Mouse (Mus musculus) embryonic stem cell, embryonic (primary cell): ENCODE measurements around the gene Ccs.

Experiments used
- CTCF ChIA-PET, 4 experiments: fragments of 300-600 bp in 2 of 4; fragments of 350-600 bp in 2 of 4; sonication (Branson Sonifier 250); formaldehyde crosslinking; loops; one replicate each; lab custom pipeline; 2022; ENCODE audit warnings: inconsistent platforms in 2 of 4; lab: Charles Lee
- POLR2A ChIA-PET, 4 experiments: fragments of 300-600 bp in 2 of 4; fragments of 350-600 bp in 2 of 4; sonication (Branson Sonifier 250); formaldehyde crosslinking; loops; one replicate each; lab custom pipeline; 2022; ENCODE audit warnings: antibody characterized with exemption in 4 of 4, inconsistent platforms in 1 of 4; lab: Charles Lee

The Ccs gene

DNA sequence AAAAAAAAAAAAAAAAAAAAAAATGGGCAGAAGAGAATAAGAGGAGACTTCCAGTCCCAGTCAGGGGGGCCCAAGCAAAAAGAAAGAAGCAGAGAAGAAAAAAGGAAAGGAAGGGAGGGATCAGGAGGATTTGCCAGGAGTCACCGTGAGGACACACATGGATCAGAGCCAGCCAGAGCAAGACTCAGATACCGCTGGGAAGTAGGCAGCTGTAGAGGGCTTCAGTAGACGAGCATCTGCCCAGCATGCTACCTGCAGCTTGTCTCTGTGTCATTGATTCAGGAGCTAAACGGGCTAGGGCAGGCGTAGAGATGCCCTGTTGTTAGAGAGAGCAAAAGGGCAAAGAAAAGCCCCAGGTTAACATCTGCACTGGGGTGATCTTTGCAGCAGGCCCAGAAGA, 11.1 kb upstream of the Ccs start:
- POLR2A ChIA-PET, result interaction anchor here (0.5 to 9.8 kb wide), 41 partner anchors 9 to 272 kb away, joined by 3 to 121 read pairs (median 4); partner anchors contain the start of genes Ccdc87 (in 2 of the 4), Ccs (in 2 of the 4), Gm21992 (in 2 of the 4) and Rbm14 (in 2 of the 4)
- CTCF ChIA-PET, result interaction anchor here in 3 of 4 experiments (0.6 to 4.2 kb wide), 11 partner anchors 11 to 431 kb away, joined by 3 to 73 read pairs (median 5); partner anchors contain the start of genes Gm21992 (in 2 of the 3), Rbm14 (in 2 of the 3), Ccdc87 (in 1 of the 3) and Ccs (in 1 of the 3)

DNA sequence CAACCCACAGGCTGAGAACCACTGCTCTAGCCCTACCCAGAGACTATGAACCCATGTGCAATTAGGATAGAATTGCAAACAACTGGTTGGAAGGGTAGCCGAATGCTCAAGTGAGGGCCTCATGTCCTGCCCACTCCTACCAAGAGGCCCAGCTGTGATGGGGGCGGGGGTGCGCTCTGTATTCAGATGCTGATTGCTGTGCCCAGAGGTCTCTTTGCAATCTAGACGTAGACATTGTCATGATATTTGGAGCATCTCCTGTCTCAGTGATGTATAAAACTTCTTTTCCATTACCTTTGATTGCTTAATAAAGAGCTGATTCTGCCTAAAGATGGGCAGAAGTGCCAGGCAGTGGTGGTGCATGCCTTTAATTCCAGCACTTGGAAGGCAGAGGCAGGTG, 10.7 kb upstream of the Ccs start:
- ChIA-PET CTCF (interaction anchor here in 3 of 4 experiments (0.6 to 4.2 kb wide), 12 partner anchors 10 to 431 kb away, joined by 3 to 73 read pairs (median 4); partner anchors contain the start of genes Ccdc87 (in 2 of the 3), Ccs (in 2 of the 3), Gm21992 (in 2 of the 3) and Rbm14 (in 2 of the 3)), POLR2A (interaction anchor here (0.5 to 9.8 kb wide), 54 partner anchors 8 to 234 kb away, joined by 3 to 121 read pairs (median 4); partner anchors contain the start of genes Rbm4 (in 4 of the 4), Gm21992 (in 3 of the 4), Rbm14 (in 3 of the 4) and AC124502.3 (in 2 of the 4))

DNA sequence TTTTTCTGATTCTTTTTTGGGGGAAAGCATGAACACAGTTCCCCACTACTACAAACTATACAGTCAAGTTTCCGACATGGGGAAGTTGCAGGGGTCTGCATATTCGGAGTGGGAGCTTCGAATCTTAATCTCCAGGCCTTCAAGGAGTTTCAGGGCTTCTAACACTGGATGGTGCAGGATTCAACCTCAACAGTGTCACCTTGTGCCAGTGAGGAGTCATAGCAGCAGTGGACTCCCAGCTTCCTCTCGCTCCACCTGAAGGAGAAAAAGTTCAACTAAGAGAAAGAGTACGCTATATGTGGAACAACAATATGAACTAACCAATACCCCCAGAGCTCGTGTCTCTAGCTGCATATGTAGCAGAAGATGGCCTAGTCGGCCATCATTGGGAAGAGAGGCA, 8.4 kb upstream of the Ccs start:
- CTCF ChIA-PET, result interaction anchor here (0.5 to 4.2 kb wide), 45 partner anchors 8 to 641 kb away, joined by 3 to 73 read pairs (median 4); partner anchors contain the start of genes Ccdc87 (in 4 of the 4), Ccs (in 4 of the 4), Gm21992 (in 4 of the 4) and Rbm14 (in 4 of the 4)
- POLR2A ChIA-PET, result interaction anchor here (0.5 to 9.8 kb wide), 52 partner anchors 9 to 711 kb away, joined by 3 to 121 read pairs (median 4); partner anchors contain the start of genes Ccdc87 (in 3 of the 4), Ccs (in 3 of the 4), Gm21992 (in 3 of the 4) and Rbm14 (in 3 of the 4)

DNA sequence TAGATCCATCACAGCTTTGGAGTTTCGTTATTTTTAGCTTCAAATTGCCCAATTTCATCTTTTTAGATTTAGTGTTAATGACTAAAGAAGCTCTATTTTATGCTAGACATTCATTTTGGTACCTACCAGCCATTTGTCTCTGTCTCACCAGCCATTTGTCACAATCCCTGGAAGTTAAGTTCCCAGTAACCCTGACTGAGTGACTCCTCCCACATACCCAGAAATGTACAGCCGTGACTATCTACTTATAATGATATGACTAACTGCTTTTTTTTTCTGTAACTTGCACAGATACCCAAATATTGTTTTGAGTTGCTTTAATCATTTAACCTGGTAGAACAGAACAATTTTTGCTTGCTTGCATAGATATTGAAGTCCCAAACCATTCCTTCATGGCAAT, 6.7 kb upstream of the Ccs start:
- ChIA-PET POLR2A (interaction anchor here (0.8 to 9.4 kb wide), 9 partner anchors 10 to 116 kb away, joined by 3 to 121 read pairs (median 6); partner anchors contain the start of genes Gm21992 (in 3 of the 4), Rbm14 (in 3 of the 4), Bbs1 (in 1 of the 4) and Mrpl11 (in 1 of the 4)), CTCF (interaction anchor here in 3 of 4 experiments (0.7 to 1.3 kb wide), 3 partner anchors 10 to 256 kb away, joined by 3 to 4 read pairs (median 4); no protein-coding TSS in a partner anchor)

DNA sequence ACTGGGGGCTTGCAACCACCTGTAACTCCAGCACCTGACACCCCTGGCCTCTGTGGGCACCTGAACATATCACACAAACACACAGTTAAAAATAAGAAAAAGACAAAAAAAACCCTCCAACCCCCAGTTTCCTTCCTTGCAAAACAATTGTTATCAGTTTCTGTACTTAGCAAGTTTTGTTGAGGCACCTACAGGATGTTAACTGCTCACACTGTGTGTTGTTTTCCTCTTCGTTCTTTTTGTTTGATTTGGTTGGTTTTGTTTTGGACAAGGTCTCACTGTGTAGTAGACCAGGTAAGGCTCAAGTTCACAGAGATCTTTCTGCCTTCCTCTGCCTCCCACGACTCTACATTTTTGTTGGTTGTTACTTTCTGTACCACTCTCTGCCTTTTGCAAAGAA, 3.5 kb upstream of the Ccs start:
- POLR2A ChIA-PET, result interaction anchor here in 1 of 4 experiments (9.4 kb wide), 1 partner anchor 31 kb away, joined by 121 read pairs; the partner anchor contains the start of genes Gm21992 and Rbm14
- CTCF ChIA-PET, result interaction anchor here in 1 of 4 experiments (0.9 kb wide), 1 partner anchor 29 kb away, joined by 3 read pairs; no protein-coding TSS in a partner anchor

DNA sequence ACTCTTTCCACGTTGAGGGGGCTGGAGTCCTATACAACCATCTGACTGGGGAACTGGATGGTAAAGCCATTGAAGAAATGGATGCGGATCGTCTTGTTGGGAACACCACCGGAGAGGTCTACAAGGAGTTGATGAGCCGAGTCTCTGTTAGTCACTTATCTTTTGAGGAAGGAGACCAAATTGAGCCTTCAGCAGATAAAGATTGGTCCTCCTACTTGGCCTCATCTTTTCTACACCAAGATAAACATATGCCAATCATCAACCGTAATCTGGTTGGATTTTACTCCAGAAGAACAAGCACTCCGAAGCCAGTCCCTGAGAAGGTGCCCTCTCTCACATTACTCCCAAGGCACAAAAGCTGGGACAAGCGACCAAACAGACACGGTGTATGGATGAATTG, 1.7 kb upstream of the Ccs start:
- POLR2A ChIA-PET, result interaction anchor here in 2 of 4 experiments (0.8 to 3.6 kb wide), 10 partner anchors 8 to 87 kb away, joined by 3 to 82 read pairs (median 4); partner anchors contain the start of genes Gm21992 (in 2 of the 2), Rbm14 (in 2 of the 2), Dpp3 (in 1 of the 2) and Rbm4 (in 1 of the 2)

DNA sequence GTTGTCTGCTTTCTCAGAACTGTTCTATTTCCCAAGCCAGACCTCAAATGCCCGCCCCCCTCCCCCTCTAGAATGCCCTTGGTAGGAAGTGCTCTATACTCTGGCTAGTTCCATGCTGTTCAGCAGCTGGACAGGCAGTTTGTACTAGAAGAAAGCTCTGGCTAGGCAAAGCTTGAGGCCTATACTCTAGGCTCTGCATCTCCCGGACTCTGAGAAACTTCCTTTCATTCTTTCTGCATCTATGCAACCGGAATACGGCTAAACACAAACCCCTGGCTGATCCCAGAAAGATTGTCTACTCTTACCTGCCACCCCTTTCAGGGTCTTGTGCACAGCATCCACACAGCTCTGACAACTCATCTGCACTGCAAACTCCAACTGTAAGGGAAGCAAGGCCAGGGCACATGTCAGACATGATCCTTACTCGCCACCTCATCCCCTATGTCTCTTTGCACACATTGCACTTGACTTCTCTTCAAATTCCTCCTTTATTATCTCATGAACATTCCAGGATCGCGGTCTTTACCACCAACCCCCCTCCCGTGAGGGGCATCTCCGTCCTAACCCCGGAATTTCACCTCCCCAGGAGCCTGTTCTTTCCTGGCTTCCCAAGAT, 499 bp downstream of the Ccs start:
- ChIA-PET POLR2A (interaction anchor here (0.7 to 3.6 kb wide), 58 partner anchors 9 to 586 kb away, joined by 3 to 82 read pairs (median 5); partner anchors contain the start of genes Gm21992 (in 3 of the 4), Rbm14 (in 3 of the 4), Actn3 (in 2 of the 4) and Bbs1 (in 2 of the 4)), CTCF (interaction anchor here (0.5 to 2.6 kb wide), 16 partner anchors 9 to 215 kb away, joined by 3 to 23 read pairs (median 3); no protein-coding TSS in a partner anchor)

More for the DNA sequence above, 1.7 kb upstream of the Ccs start:
- CTCF ChIA-PET, result no interaction called here

DNA sequence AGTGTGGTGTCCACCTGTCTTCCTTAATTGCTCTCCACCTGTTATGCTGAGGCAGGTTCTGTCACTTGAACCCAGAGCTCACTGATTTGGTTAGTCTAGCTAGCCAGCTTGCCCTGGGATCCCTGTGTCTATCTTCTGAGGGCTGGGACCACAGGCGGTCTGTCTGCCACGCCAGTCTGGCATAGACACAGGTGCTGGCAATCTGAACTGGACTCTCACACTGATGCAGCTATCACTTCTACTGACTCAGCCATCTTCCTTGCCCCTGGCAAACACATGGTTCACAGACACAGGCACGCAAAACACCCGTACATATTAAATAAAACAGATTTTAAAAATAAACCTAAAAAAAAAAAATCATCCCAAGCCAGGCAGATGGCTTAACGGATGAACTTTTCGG, 2.1 kb downstream of the Ccs start:
- POLR2A ChIA-PET, result interaction anchor here in 2 of 4 experiments (0.6 to 3.5 kb wide), 8 partner anchors 10 to 130 kb away, joined by 3 to 27 read pairs (median 5); partner anchors contain the start of genes Gm21992 (in 1 of the 2), Rbm14 (in 1 of the 2) and Rbm4b (in 1 of the 2)
- CTCF ChIA-PET, result no interaction called here

DNA sequence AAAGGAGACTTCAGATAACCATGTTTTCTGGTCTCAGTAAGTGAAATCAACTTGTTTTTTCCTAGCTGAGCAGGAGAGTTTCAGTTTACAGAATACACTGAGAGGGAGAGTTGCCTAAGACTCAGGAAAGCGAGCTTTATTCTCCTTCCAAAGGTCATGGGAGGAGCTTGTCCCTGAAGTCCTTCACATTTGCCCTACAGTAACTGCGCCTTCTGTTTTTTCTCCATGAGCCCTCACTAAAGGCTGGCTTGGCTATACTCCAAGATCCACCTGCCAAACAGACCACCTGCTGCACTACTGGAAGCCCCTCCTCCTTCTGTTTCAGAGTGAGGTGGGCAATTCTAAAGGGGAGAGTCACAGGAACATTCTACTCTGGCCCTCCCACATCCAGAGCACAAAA, 3.0 kb downstream of the Ccs start:
- POLR2A ChIA-PET, result interaction anchor here in 3 of 4 experiments (0.7 to 3.5 kb wide), 20 partner anchors 9 to 126 kb away, joined by 3 to 27 read pairs (median 4); partner anchors contain the start of genes Gm21992 (in 3 of the 3), Rbm14 (in 3 of the 3), Rbm4b (in 2 of the 3) and Ctsf (in 1 of the 3)
- CTCF ChIA-PET, result interaction anchor here in 2 of 4 experiments (0.8 to 1.4 kb wide), 2 partner anchors 23 kb away, joined by 3 to 4 read pairs; no protein-coding TSS in a partner anchor

DNA sequence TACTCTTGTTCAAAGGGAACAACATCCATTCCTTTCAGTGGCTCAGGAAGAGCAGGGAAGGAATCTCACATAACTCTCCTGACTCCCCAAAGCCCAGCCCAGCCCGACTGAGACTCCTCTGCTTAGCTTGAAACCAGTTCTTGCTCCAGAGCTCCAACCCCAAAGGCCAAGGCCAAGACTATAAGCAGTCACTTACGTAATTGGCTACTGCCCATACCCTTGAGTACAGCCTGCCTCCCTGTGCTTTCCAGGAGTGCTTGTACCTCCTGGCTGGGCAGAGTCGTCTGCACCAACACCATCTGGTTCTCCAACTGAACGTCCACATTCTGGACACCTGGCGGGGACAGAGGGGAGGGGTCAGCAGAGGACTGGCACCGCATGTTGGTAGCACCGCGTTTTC, 5.2 kb downstream of the Ccs start:
- POLR2A ChIA-PET, result interaction anchor here in 3 of 4 experiments (0.6 to 2.1 kb wide), 10 partner anchors 11 to 76 kb away, joined by 3 to 14 read pairs (median 3); partner anchors contain the start of genes Gm21992 (in 1 of the 3) and Rbm14 (in 1 of the 3)
- CTCF ChIA-PET, result interaction anchor here in 1 of 4 experiments (1.7 kb wide), 1 partner anchor 21 kb away, joined by 4 read pairs; no protein-coding TSS in a partner anchor

DNA sequence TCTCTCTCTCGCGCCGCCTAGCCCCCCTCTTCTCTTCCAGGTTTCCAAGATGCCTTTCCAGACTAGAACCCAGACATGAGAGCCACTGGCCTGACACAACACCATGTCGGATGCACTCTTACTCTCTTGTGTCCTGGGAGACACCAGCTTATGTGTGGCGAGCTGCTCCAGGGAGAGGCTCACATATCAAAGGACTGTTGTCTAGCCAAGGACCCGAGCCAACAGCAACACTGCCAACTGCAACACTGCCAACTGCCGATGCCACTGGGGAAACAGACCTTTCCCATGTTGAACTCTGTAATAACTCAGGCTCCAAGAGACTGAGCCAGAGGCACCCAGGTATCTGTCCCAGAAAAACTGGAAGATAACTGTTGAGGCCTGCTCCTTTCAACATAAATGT, 10.0 kb downstream of the Ccs start:
- ChIA-PET POLR2A (interaction anchor here in 3 of 4 experiments (0.7 to 3.2 kb wide), 30 partner anchors 9 to 102 kb away, joined by 3 to 36 read pairs (median 4); partner anchors contain the start of genes Ccdc87 (in 3 of the 3), Ccs (in 3 of the 3), Gm21992 (in 3 of the 3) and Rbm14 (in 3 of the 3)), CTCF (interaction anchor here in 3 of 4 experiments (0.9 to 1.7 kb wide), 6 partner anchors 16 to 21 kb away, joined by 3 to 9 read pairs (median 4); partner anchors contain the start of genes Gm21992 (in 1 of the 3) and Rbm14 (in 1 of the 3))

DNA sequence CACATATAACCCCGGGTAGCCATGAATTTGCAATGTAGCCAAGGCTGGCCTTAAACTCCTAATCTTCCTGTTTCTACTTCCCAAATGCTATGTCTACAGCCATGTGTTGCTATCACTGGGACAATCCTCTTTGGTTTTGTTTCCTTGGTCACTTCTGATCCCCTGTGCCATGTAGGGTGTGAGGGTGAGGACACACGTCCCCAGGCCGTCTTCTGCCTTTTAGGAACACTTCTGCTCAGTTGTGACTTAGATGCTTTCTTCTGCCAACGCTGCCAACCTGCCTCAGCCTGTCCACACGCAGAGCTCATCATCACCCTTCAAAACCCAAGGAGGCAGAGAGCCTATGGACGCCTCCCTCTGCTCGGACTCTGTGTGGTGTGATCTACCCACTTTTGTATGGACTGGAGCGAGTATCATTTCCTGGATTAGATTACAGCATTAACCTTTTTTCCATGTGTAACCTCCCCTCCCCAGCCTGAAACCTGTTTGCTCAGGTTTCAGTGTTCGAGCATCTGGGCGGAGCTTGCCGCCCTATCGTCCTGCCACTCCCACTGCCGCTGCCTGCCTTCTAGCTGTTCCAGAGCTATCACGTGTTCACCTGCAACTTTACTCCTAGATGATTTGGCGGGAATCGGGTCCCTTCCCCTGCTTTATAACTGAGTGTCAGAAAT, 10.6 kb downstream of the Ccs start:
- POLR2A ChIA-PET, result interaction anchor here (0.7 to 3.2 kb wide), 31 partner anchors 8 to 103 kb away, joined by 3 to 36 read pairs (median 4); partner anchors contain the start of genes Ccdc87 (in 3 of the 4), Ccs (in 3 of the 4), Gm21992 (in 3 of the 4) and Rbm14 (in 3 of the 4)
- CTCF ChIA-PET, result interaction anchor here in 3 of 4 experiments (0.6 to 1.7 kb wide), 7 partner anchors 12 to 22 kb away, joined by 3 to 9 read pairs (median 4); partner anchors contain the start of genes Gm21992 (in 1 of the 3) and Rbm14 (in 1 of the 3)

DNA sequence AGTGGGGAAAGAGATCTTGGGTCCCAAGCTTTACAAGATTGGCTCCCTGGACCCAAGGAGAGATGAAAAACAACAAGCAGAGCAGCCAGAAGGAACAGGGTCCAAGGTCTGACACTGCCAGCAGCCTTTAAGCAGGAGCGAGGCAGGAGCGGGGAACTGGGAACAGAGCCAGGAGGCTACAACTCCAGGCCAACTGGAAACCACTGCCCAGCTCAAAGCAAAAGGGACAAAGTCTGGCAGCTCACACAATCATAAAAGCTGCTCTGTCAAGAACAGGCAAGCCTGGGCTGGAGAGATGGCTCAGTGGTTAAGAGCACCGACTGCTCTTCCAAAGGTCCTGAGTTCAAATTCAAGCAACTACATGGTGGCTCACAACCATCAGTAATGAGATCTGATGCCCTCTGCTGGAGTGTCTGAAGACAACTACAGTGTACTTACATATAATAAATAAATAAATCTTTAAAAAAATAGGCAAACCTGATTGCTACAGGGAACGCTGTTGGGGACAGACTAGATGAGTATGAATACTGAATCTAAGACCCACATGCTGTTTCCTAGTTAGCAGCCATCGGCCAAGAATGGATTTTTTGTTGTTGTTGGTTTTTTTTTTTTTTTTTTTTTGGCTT, 18.3 kb downstream of the Ccs start:
- ChIA-PET CTCF (interaction anchor here in 2 of 4 experiments (0.6 to 1.3 kb wide), 3 partner anchors 27 to 131 kb away, joined by 3 to 5 read pairs (median 4); no protein-coding TSS in a partner anchor), POLR2A (interaction anchor here in 3 of 4 experiments (0.6 to 4.0 kb wide), 10 partner anchors 8 to 604 kb away, joined by 3 to 32 read pairs (median 3); partner anchors contain the start of genes Gm21992 (in 2 of the 3), Rbm14 (in 2 of the 3), AI837181 (in 1 of the 3) and Drap1 (in 1 of the 3))

DNA sequence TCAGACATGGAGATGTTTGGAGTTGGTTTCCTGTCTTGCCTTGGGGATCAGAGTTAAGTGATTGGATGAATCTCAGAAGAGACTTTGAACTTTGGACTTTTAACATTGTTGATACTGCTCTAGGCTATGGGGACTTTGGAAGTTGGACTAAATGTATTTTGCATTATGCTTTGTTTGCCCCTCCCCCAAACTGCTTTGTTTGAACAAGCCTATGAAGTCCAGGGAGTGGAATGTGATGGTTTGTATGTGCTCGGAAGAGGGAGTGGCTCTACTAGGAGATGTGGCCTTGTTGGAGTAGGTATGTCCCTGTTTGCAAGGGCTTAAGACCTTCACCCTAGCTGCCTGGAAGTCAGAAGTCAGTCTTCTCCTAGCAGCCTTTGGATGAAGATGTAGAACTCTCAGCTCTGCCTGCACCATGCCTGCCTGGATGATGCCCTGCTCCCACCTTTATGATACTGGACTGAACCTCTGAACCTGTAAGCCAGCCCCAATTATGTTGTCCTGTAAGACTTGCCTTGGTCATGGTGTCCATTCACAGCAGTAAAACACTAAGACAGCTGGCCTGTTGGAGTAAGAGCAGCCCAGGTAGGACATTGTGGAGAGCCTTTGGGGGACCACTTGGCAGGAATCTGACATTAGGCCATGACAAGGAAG, 21.8 kb downstream of the Ccs start:
- ChIA-PET CTCF (interaction anchor here in 1 of 4 experiments (0.6 to 0.7 kb wide), 2 partner anchors 11 to 65 kb away, joined by 3 to 6 read pairs; no protein-coding TSS in a partner anchor), POLR2A (interaction anchor here in 3 of 4 experiments (0.8 to 1.3 kb wide), 3 partner anchors 11 to 666 kb away, joined by 3 read pairs; no protein-coding TSS in a partner anchor)

DNA sequence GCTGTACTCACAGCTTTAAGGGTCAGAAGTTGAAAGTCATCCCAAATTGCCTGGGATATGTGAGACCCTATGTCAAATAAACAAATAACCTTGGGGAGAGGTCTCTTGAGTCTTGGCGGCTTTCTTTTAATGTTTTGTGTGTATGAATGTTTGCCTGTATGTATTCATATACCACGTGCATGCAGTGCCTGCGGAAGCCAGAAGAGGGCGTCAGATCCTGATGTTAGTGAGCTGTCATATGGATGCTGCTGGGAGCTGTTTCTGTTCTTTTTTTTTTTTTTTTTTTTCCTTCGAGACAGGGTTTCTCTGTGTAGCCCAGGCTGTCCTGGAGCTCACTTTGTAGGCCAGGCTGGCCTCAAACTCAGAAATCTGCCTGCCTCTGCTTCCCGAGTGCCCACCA, 26.1 kb downstream of the Ccs start:
- CTCF ChIA-PET, result interaction anchor here (0.5 to 3.1 kb wide), 81 partner anchors 9 to 677 kb away, joined by 3 to 73 read pairs (median 4); partner anchors contain the start of genes Ccdc87 (in 4 of the 4), Ccs (in 4 of the 4), Bbs1 (in 3 of the 4) and Rbm4b (in 2 of the 4)
- POLR2A ChIA-PET, result interaction anchor here (0.5 to 24.6 kb wide), 79 partner anchors 8 to 612 kb away, joined by 3 to 1124 read pairs (median 7); partner anchors contain the start of genes Rbm4 (in 4 of the 4), Ccdc87 (in 3 of the 4), Ccs (in 3 of the 4) and Ctsf (in 3 of the 4)
